Mouse (Mus musculus): ENCODE results near the gene Ttc39d. TPM values are rescaled to one million over a fixed set of nuclear protein-coding genes. Genes with fewer than 3 reads are reported as not detected.

Gene Ttc39d
- polyA plus RNA-seq, 1 experiment from 2014 or later = 0.14 TPM

DNA sequence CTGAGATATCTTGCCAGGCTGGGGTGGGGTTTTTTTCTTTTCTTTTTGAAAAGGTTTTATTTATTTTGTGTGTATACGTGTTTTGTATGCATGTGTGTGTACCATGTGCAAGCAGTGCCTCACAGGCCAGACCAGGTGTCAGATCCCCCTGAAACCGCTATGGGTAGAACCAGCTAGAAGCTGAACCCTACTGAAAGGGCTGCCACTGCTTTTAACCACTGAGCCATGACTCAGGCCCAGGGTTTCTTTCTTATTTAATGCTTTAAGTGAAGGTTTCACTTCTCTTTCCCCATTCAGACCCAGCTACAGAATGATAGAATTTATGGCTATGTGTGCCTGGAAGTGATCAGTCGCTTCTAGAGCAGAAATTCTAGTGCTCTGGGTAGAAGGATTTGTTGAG, 29.5 kb downstream of the Ttc39d start:
- no peaks in the 10 kb centered on the region for H3K9me3 ChIP-seq
- H3K36me3 ChIP-seq = peaks cover 41% of the 10 kb centered on the region
- no peaks in the 10 kb centered on the region for H3K4me1 ChIP-seq
- ATAC-seq (ENCODE audit: low FRiP score, low read depth) = no peak
- H3K4me3 ChIP-seq = no peak overlapping the region
- H3K27me3 ChIP-seq = no peaks in the 10 kb centered on the region
- no peak overlapping the region for H3K27ac ChIP-seq (replicated peaks)
- H3K4me2 ChIP-seq (replicated peaks) = no peak overlapping the region
- over 99% methylated on average over 3 of the region's 3 CpGs for WGBS
- no peak overlapping the region for H3K9ac ChIP-seq (replicated peaks)

DNA sequence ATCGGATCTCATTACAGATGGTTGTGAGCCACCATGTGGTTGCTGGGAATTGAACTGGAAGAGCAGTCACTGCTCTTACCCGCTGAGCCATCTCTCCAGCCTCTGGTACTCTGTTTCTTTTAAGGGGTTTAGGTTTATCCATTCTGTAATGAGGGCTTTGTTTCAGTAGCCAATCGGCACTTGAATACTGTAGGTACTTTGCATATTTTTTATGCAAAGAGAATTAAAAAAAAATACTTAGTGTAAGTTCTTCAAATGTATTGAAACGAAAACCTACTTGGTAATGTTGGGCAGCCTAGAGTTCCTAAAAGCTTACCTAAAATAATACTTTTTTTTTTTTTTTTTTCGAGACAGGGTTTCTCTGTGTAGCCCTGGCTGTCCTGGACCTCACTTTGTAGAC, 30.2 kb downstream of the Ttc39d start:
- no peak overlapping the region for H3K4me3 ChIP-seq
- ATAC-seq (ENCODE audit: low FRiP score, low read depth) = no peak
- no peaks in the 10 kb centered on the region for H3K4me1 ChIP-seq
- no peaks in the 10 kb centered on the region for H3K9me3 ChIP-seq
- no peaks in the 10 kb centered on the region for H3K27me3 ChIP-seq
- H3K4me2 ChIP-seq (replicated peaks) = no peak overlapping the region
- no peak overlapping the region for H3K9ac ChIP-seq (replicated peaks)
- H3K27ac ChIP-seq (replicated peaks) = no peak overlapping the region
- H3K36me3 ChIP-seq = peaks cover 48% of the 10 kb centered on the region
- WGBS = 95% methylated on average over 5 of the region's 5 CpGs

DNA sequence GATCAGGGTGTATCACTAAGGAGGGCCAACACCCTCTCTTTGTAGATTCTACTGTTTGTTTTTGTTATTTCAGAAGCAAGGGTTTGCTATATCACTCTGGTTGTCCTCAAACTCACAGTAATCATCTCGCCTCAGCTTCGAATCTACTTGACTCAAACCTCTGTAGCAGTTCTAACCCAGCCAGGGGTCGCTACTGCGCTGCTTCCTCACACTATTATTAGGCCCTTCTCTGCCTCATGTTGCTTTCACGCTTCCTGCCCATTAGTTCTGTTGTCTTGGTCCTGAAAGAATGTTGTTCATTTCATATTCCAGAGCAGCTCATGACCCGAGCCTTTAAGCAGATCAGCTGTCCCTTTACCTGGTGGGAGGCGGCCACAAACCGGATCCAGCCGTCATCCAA, 34.3 kb downstream of the Ttc39d start:
- Histone ChIP-seq H3K4me2 (replicated peaks) (no peak overlapping the region), H3K9ac (replicated peaks) (no peak overlapping the region), H3K27ac (replicated peaks) (no peak overlapping the region), H3K4me1 (no peaks in the 10 kb centered on the region), H3K27me3 (no peaks in the 10 kb centered on the region), H3K4me3 (no peak overlapping the region), H3K36me3 (peaks cover 85% of the 10 kb centered on the region), H3K9me3 (no peaks in the 10 kb centered on the region)
- ATAC-seq (ENCODE audit: low FRiP score, low read depth) = no peak
- 92% methylated on average over 9 of the region's 9 CpGs for WGBS

DNA sequence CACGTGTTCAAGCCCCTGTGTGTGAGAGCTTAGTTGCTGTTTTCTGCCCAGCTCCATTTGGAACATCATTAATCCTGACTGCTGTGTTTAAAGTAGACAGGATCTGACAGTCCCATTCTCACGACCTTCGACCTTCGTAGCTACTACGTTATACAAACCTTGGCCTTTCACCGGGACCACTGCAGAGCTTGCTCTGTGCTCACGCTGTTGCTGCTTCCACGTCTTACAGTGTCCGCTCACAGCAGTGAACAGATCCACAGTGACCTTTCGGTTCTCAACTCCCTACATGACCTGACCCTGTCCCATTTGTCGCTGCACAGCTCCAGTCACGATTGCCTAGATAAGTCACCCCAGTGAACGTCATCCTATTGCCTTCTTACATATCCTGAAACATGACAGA, 35.9 kb downstream of the Ttc39d start:
- H3K4me1 ChIP-seq = no peaks in the 10 kb centered on the region
- ATAC-seq (ENCODE audit: low FRiP score, low read depth) = no peak
- no peak overlapping the region for H3K4me2 ChIP-seq (replicated peaks)
- no peaks in the 10 kb centered on the region for H3K9me3 ChIP-seq
- WGBS = 77% methylated on average over 13 of the region's 13 CpGs
- H3K27me3 ChIP-seq = no peaks in the 10 kb centered on the region
- peaks cover 90% of the 10 kb centered on the region for H3K36me3 ChIP-seq
- H3K27ac ChIP-seq (replicated peaks) = no peak overlapping the region
- H3K9ac ChIP-seq (replicated peaks) = no peak overlapping the region
- no peak overlapping the region for H3K4me3 ChIP-seq

DNA sequence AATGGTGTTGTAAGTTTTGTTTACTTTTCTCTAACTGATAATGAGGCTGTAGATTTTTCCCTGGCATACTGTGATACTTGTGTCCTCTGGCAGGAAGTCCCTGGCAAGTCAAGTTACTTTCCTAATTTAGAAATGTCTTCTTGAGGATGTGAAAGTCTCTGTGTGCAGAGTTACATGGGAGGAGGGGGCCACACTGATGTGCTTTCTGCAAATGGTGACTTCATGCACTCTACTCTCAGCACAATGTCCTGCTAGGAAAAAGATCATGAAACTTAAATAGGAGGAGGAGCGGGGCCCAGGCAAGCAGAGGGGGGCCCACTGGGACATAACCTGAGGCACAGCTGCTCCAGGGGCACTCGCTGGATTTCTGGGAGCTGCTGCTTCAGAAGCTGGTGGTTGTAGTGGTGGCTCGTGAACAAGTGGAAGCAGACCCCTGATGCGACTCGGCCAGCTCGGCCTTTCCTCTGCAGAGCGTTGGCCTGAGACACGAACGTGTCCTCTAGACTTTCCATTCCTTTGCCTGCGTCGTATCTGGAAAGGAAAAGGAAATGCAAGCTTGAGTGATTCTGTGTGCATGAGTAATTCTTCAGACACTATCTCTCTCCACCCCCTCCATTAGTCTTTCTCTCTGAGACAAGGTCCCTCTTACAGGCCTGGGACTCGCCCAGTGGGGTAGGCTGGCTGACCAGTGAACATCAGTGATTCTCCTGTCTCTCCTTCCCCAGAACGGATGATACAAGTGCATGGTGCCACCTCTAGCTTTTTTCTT, 45.7 kb downstream of the Ttc39d start:
- WGBS = 88% methylated on average over 12 of the region's 13 CpGs
- Histone ChIP-seq H3K27me3 (no peaks in the 10 kb centered on the region), H3K36me3 (peaks cover 94% of the 10 kb centered on the region), H3K4me3 (no peak overlapping the region), H3K27ac (replicated peaks) (no peak overlapping the region), H3K4me2 (replicated peaks) (no peak overlapping the region), H3K4me1 (no peaks in the 10 kb centered on the region), H3K9me3 (no peaks in the 10 kb centered on the region), H3K9ac (replicated peaks) (no peak overlapping the region)
- no peak for ATAC-seq (ENCODE audit: low FRiP score, low read depth)

DNA sequence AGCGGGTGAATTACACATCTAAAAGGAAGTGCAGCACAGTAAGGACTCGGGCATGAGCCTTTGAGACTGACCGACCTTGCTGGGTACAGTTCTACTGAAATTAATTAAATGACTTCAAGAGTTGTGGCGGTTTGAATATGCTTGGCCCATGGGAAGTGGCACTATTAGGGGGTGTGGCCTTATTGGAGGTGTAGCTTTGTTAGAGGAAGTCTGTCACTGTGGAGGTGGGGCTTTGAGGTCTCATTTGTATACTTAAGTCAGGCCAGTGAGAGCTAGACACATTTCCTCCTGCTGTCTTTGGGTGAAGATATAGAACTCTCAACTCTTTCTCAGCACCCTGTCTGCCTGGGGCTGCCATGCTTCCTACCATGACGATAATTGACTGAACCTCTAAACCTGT, 47.2 kb downstream of the Ttc39d start:
- no peak overlapping the region for H3K4me3 ChIP-seq
- peaks cover 98% of the 10 kb centered on the region for H3K36me3 ChIP-seq
- WGBS = 98% methylated on average over 5 of the region's 5 CpGs
- no peaks in the 10 kb centered on the region for H3K4me1 ChIP-seq
- no peaks in the 10 kb centered on the region for H3K27me3 ChIP-seq
- H3K9me3 ChIP-seq = no peaks in the 10 kb centered on the region
- no peak for ATAC-seq (ENCODE audit: low FRiP score, low read depth)
- no peak overlapping the region for H3K4me2 ChIP-seq (replicated peaks)
- H3K27ac ChIP-seq (replicated peaks) = no peak overlapping the region
- no peak overlapping the region for H3K9ac ChIP-seq (replicated peaks)

DNA sequence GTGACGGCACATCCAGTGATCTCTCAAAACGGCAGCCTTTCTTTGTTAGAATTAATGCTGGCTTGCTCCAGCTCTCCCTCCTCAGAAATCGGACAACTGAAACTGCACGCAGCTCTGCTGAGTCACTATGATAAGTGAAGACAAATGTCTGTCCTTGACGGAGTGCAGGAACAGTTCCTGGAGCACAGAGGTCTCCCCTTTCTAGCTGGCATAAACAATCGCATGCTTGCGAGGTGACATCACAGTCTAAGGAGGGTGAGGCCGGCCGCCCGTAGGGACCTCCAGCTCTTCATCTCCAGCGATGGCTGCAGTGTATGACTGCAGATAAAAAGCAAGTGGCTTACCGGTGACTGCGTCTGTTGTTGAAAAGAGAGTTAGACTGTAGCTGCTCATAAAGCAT, 47.9 kb downstream of the Ttc39d start:
- Histone ChIP-seq H3K9ac (replicated peaks) (no peak overlapping the region), H3K27ac (replicated peaks) (no peak overlapping the region), H3K4me1 (no peaks in the 10 kb centered on the region), H3K4me2 (replicated peaks) (no peak overlapping the region), H3K9me3 (no peaks in the 10 kb centered on the region), H3K4me3 (no peak overlapping the region), H3K36me3 (peaks cover 97% of the 10 kb centered on the region), H3K27me3 (no peaks in the 10 kb centered on the region)
- WGBS = 74% methylated on average over 13 of the region's 13 CpGs
- no peak for ATAC-seq (ENCODE audit: low FRiP score, low read depth)

DNA sequence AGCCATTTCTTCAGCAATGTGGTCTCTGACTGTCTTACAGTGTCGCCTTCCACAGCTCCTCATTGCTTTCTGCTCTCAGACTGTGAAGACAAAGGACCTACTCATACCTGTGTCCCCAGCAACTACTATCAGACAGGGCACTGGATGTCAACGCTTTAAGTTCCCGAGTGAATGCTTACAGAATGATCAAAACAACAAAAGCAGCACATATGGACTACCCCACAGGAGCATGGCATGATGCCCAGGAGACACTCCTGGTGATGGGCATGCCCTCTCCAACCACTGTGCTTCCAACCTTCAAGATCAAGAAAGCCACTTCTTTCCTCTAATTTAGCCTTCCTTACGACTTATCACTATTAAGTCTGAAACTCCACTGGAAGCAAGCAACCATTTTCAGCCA, 59.8 kb downstream of the Ttc39d start:
- no peak for ATAC-seq (ENCODE audit: low FRiP score, low read depth)
- H3K27me3 ChIP-seq = no peaks in the 10 kb centered on the region
- H3K9me3 ChIP-seq = no peaks in the 10 kb centered on the region
- H3K4me3 ChIP-seq = no peak overlapping the region
- no peak overlapping the region for H3K9ac ChIP-seq (replicated peaks)
- H3K4me2 ChIP-seq (replicated peaks) = no peak overlapping the region
- WGBS = 92% methylated on average over 4 of the region's 4 CpGs
- peaks cover 84% of the 10 kb centered on the region for H3K36me3 ChIP-seq
- H3K4me1 ChIP-seq = no peaks in the 10 kb centered on the region
- no peak overlapping the region for H3K27ac ChIP-seq (replicated peaks)

Other genes starting within 250 kb of the Ttc39d start
- 125 and 129 TPM in 2 replicates for gene Hnrnpll, start 145.1 kb upstream of the Ttc39d start, polyA plus RNA-seq (2016; fragmentation: Nextera tagmentation; extraction: Ambion mirVana)
- gene Galm, start 80.0 kb upstream of the Ttc39d start, polyA plus RNA-seq (2016; fragmentation: Nextera tagmentation; extraction: Ambion mirVana) = 4.8 and 5.0 TPM in 2 replicates
- 688 TPM in 2 replicates for gene Srsf7, start 153 bp upstream of the Ttc39d start, polyA plus RNA-seq (2016; fragmentation: Nextera tagmentation; extraction: Ambion mirVana)
- gene Gemin6, start 17.0 kb downstream of the Ttc39d start, polyA plus RNA-seq (2016; fragmentation: Nextera tagmentation; extraction: Ambion mirVana) = 31.6 and 33.1 TPM in 2 replicates
- gene Morn2, start 82.7 kb downstream of the Ttc39d start, polyA plus RNA-seq (2016; fragmentation: Nextera tagmentation; extraction: Ambion mirVana) = 34.7 and 39.4 TPM in 2 replicates
- 34.6 and 36.0 TPM in 2 replicates for gene Dhx57, start 83.0 kb downstream of the Ttc39d start, polyA plus RNA-seq (2016; fragmentation: Nextera tagmentation; extraction: Ambion mirVana)
- 1.1 and 1.5 TPM in 2 replicates for gene Arhgef33, start 99.9 kb downstream of the Ttc39d start, polyA plus RNA-seq (2016; fragmentation: Nextera tagmentation; extraction: Ambion mirVana)
- gene Gm10190, start 166.1 kb downstream of the Ttc39d start, polyA plus RNA-seq (2016; fragmentation: Nextera tagmentation; extraction: Ambion mirVana) = 1.6 and 1.8 TPM in 2 replicates

Data from midbrain, embryonic 12.5 days (tissue).